Mouse (Mus musculus): Measurements from ENCODE around the gene Neurl2. TPM values are rescaled to one million over a fixed set of nuclear protein-coding genes. Genes with fewer than 3 reads are reported as not detected.
"Not testable (repeated sequence)": the region's sequence is repeated elsewhere in the genome, so short reads cannot be mapped to it uniquely, and the experiment has no call there.

Neurl2 gene
- polyA plus RNA-seq, 1 experiment from 2014 or later = 8.3 TPM

DNA sequence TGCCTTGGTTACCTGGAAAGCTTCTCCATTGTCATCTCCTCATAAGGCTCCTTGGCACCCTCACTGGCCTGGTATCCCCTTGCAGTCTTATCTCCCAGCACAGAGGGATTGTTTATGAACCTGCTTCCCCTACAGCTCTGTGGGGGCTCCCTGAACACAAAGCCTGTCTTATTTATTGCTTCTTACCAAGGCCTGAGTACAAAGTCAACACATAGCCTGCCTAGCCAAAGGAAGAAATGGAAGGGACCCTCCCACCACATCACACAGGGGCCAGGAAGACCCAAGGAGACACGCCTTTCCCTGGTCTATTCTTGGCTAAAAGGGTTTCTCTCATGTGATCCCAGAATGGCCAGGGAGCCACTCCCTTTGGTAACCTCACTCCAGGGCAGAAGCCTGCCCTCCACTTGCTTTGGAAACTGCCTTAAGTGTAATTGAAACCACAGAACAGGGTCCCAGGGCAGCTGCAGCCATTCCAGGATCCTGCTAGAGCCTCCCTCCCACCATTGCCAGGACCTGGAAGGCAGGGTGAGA is 41.0 kb upstream of the Neurl2 start:
- WGBS = 35% methylated on average over 1 of the region's 1 CpGs
- peaks cover 10% of the 10 kb centered on the region; the same call in 1 of the 2 replicates for H3K4me1 ChIP-seq (ENCODE audit: control insufficient read depth, insufficient read depth, low read length)
- no peaks in the 10 kb centered on the region for H3K36me3 ChIP-seq (ENCODE audit: control insufficient read depth, insufficient read depth, low read length)
- no peak for ATAC-seq (ENCODE audit: insufficient number of reproducible peaks, insufficient read depth, low FRiP score, low read depth)
- peak overlapping the region; percentile 59; the same call in 1 of the 2 replicates for H3K27ac ChIP-seq (ENCODE audit: low read length)
- H3K27me3 ChIP-seq (ENCODE audit: control insufficient read depth, insufficient read depth, low read length) = no peaks in the 10 kb centered on the region
- no peak overlapping the region for H3K4me3 ChIP-seq (ENCODE audit: low read depth, low read length)
- no peak overlapping the region for H3K4me2 ChIP-seq (replicated peaks; ENCODE audit: low read depth, low read length)
- no peaks in the 10 kb centered on the region for H3K9me3 ChIP-seq (ENCODE audit: control insufficient read depth, low read depth, low read length)
- H3K9ac ChIP-seq (replicated peaks; ENCODE audit: low read depth, low read length) = no peak overlapping the region

DNA sequence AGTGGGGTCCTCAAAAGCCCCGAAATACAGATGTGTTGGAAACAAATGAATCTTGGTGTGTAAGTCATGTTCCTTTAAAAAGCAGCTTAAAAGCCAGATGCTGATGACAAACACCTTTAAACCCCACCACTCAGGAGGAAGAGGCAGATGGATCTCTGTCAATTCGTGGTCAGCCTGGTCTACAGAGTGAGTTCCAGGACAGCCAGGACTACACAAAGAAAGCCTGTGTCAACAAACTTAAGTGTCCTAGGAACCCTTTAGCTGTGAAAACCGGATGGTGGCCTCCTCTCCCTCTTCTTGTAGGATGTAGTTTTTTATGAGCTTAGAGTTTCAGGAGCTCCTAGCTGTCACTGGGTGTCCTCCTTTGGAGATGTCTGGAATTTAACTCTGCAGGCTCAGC is 40.4 kb upstream of the Neurl2 start:
- H3K9ac ChIP-seq (replicated peaks; ENCODE audit: low read depth, low read length) = no peak overlapping the region
- peaks cover 10% of the 10 kb centered on the region; the same call in 1 of the 2 replicates for H3K4me1 ChIP-seq (ENCODE audit: control insufficient read depth, insufficient read depth, low read length)
- no peak overlapping the region for H3K4me3 ChIP-seq (ENCODE audit: low read depth, low read length)
- H3K27ac ChIP-seq (ENCODE audit: low read length) = no peak overlapping the region
- H3K36me3 ChIP-seq (ENCODE audit: control insufficient read depth, insufficient read depth, low read length) = no peaks in the 10 kb centered on the region
- no peak overlapping the region for H3K4me2 ChIP-seq (replicated peaks; ENCODE audit: low read depth, low read length)
- H3K9me3 ChIP-seq (ENCODE audit: control insufficient read depth, low read depth, low read length) = no peaks in the 10 kb centered on the region
- no peaks in the 10 kb centered on the region for H3K27me3 ChIP-seq (ENCODE audit: control insufficient read depth, insufficient read depth, low read length)
- WGBS = 52% methylated on average over 3 of the region's 3 CpGs
- no peak for ATAC-seq (ENCODE audit: insufficient number of reproducible peaks, insufficient read depth, low FRiP score, low read depth)

GRCm38 (mm10) chr2:164871602-164872303 is 38.5 kb upstream of the Neurl2 start:
- ATAC-seq (ENCODE audit: insufficient number of reproducible peaks, insufficient read depth, low FRiP score, low read depth) = no peak
- H3K36me3 ChIP-seq (ENCODE audit: control insufficient read depth, insufficient read depth, low read length) = no peaks in the 10 kb centered on the region
- H3K4me1 ChIP-seq (ENCODE audit: control insufficient read depth, insufficient read depth, low read length) = peaks cover 7% of the 10 kb centered on the region; the same call in 1 of the 2 replicates
- no peaks in the 10 kb centered on the region for H3K27me3 ChIP-seq (ENCODE audit: control insufficient read depth, insufficient read depth, low read length)
- H3K4me2 ChIP-seq (replicated peaks; ENCODE audit: low read depth, low read length) = no peak overlapping the region
- H3K9me3 ChIP-seq (ENCODE audit: control insufficient read depth, low read depth, low read length) = no peaks in the 10 kb centered on the region
- no peak overlapping the region for H3K9ac ChIP-seq (replicated peaks; ENCODE audit: low read depth, low read length)
- no peak overlapping the region for H3K27ac ChIP-seq (ENCODE audit: low read length)
- 50% methylated on average over 6 of the region's 6 CpGs for WGBS
- H3K4me3 ChIP-seq (ENCODE audit: low read depth, low read length) = no peak overlapping the region

DNA sequence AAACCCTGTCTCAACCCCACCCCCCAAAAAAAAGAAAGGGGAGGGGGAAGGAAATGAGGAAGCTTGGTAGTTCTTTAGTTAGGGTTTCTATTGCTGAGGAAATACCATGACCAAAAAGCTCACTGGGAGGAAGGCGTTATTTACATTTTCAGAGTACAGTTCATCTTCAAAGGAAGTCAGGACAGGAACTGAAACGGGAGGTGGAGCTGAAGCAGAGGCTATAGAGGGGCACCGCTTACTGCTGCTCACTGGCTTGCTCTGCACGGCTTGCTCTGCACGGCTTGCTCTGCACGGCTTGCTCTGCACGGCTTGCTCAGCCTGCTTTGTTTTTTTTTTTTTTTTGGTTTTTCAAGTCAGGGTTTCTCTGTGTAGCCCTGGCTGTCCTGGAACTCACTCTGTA is 35.2 kb upstream of the Neurl2 start:
- ATAC-seq (ENCODE audit: insufficient number of reproducible peaks, insufficient read depth, low FRiP score, low read depth) = no peak
- Histone ChIP-seq H3K4me1 (ENCODE audit: control insufficient read depth, insufficient read depth, low read length) (peaks cover 4% of the 10 kb centered on the region; the same call in 1 of the 2 replicates), H3K36me3 (ENCODE audit: control insufficient read depth, insufficient read depth, low read length) (no peaks in the 10 kb centered on the region), H3K27me3 (ENCODE audit: control insufficient read depth, insufficient read depth, low read length) (no peaks in the 10 kb centered on the region), H3K4me3 (ENCODE audit: low read depth, low read length) (no peak overlapping the region), H3K27ac (ENCODE audit: low read length) (peak overlapping the region; percentile 15; the same call in 1 of the 2 replicates), H3K4me2 (replicated peaks; ENCODE audit: low read depth, low read length) (no peak overlapping the region), H3K9me3 (ENCODE audit: control insufficient read depth, low read depth, low read length) (no peaks in the 10 kb centered on the region), H3K9ac (replicated peaks; ENCODE audit: low read depth, low read length) (no peak overlapping the region)
- WGBS = 61% methylated on average over 7 of the region's 7 CpGs

DNA sequence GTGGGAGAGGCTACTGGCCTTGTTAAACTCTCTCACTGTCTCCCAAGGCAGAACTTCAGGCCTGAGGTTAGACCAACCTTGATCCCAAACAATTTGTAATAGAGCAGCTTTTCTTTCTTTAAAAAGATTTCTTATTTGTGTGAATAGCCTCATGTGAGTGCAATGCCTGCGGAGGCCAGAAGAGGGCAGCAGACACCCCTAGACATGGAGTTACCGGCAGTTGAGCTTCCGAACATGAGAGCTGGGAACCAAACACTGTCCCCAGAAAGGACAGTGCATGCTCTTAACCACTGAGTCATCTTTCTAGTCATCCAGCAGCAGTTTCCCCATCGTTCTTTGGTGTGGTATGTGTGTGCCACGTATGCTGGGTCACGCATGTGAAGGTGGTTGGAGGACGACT is 34.3 kb upstream of the Neurl2 start:
- Histone ChIP-seq H3K4me3 (ENCODE audit: low read depth, low read length) (no peak overlapping the region), H3K4me1 (ENCODE audit: control insufficient read depth, insufficient read depth, low read length) (peaks cover 4% of the 10 kb centered on the region; the same call in 1 of the 2 replicates), H3K36me3 (ENCODE audit: control insufficient read depth, insufficient read depth, low read length) (no peaks in the 10 kb centered on the region), H3K27ac (ENCODE audit: low read length) (peak overlapping the region; percentile 64; the same call in 1 of the 2 replicates), H3K9me3 (ENCODE audit: control insufficient read depth, low read depth, low read length) (no peaks in the 10 kb centered on the region), H3K27me3 (ENCODE audit: control insufficient read depth, insufficient read depth, low read length) (no peaks in the 10 kb centered on the region), H3K4me2 (replicated peaks; ENCODE audit: low read depth, low read length) (no peak overlapping the region), H3K9ac (replicated peaks; ENCODE audit: low read depth, low read length) (no peak overlapping the region)
- no peak for ATAC-seq (ENCODE audit: insufficient number of reproducible peaks, insufficient read depth, low FRiP score, low read depth)
- 93% methylated on average over 7 of the region's 7 CpGs for WGBS

DNA sequence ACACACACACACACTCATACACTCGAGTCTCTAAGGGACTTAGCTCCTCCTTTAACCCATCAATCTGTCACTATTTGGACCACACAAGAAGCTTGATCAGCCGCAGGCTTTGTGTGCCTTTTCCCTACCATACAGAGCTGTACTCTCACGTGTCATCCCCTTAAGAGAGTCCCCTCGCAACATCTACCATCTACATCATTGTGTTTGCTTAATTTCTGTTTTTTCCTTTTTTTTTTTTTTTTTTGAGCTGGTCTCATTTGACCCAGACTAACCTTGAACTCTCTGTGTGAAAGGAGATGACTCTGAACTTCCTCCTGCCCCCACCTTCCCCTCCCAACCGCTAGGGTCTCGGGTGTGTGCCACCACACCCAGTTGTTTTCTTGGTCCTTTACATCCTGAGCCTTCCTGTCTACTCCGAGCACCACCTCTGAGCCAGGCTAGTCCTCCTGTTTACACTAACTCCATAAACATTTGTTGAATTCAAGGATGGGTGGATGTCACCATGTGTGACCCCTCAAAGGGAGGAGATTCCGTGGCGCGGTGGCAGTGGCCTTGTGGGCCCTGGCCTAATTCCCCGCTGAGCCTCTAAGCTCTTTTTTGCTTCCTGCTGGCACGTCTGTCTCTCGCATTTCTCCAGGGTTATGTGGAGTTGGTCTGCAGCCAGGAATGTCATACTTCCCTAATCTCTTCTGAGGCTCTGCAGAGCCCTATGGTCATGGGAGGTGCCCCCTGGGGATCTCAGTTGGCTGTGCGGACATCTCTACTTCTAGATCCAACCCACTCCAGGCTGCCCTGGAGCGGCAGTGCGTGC is 33.7 kb upstream of the Neurl2 start:
- H3K36me3 ChIP-seq (ENCODE audit: control insufficient read depth, insufficient read depth, low read length) = no peaks in the 10 kb centered on the region
- ATAC-seq (ENCODE audit: insufficient number of reproducible peaks, insufficient read depth, low FRiP score, low read depth) = peak; percentile 60; the same call in 1 of the 2 replicates
- peak overlapping the region; percentile 64; the same call in 1 of the 2 replicates for H3K27ac ChIP-seq (ENCODE audit: low read length)
- peaks cover 4% of the 10 kb centered on the region; the same call in 1 of the 2 replicates for H3K4me1 ChIP-seq (ENCODE audit: control insufficient read depth, insufficient read depth, low read length)
- H3K9me3 ChIP-seq (ENCODE audit: control insufficient read depth, low read depth, low read length) = no peaks in the 10 kb centered on the region
- WGBS = 26% methylated on average over 16 of the region's 16 CpGs
- H3K27me3 ChIP-seq (ENCODE audit: control insufficient read depth, insufficient read depth, low read length) = no peaks in the 10 kb centered on the region
- no peak overlapping the region for H3K4me3 ChIP-seq (ENCODE audit: low read depth, low read length)
- H3K9ac ChIP-seq (replicated peaks; ENCODE audit: low read depth, low read length) = no peak overlapping the region
- H3K4me2 ChIP-seq (replicated peaks; ENCODE audit: low read depth, low read length) = no peak overlapping the region

- H3K27me3 ChIP-seq (ENCODE audit: control insufficient read depth, insufficient read depth, low read length) = no peaks in the 10 kb centered on the region
- no peak overlapping the region for H3K27ac ChIP-seq (ENCODE audit: low read length)
- 66% methylated on average over 4 of the region's 4 CpGs for WGBS
- H3K4me3 ChIP-seq (ENCODE audit: low read depth, low read length) = no peak overlapping the region
- no peaks in the 10 kb centered on the region for H3K9me3 ChIP-seq (ENCODE audit: control insufficient read depth, low read depth, low read length)
- H3K4me1 ChIP-seq (ENCODE audit: control insufficient read depth, insufficient read depth, low read length) = peaks cover 4% of the 10 kb centered on the region; the same call in 1 of the 2 replicates
- H3K4me2 ChIP-seq (replicated peaks; ENCODE audit: low read depth, low read length) = no peak overlapping the region
- H3K9ac ChIP-seq (replicated peaks; ENCODE audit: low read depth, low read length) = no peak overlapping the region
- ATAC-seq (ENCODE audit: insufficient number of reproducible peaks, insufficient read depth, low FRiP score, low read depth) = no peak
- H3K36me3 ChIP-seq (ENCODE audit: control insufficient read depth, insufficient read depth, low read length) = no peaks in the 10 kb centered on the region
These were observed 31.3 kb upstream of the Neurl2 start for GRCm38 (mm10) chr2:164864593-164864992.

DNA sequence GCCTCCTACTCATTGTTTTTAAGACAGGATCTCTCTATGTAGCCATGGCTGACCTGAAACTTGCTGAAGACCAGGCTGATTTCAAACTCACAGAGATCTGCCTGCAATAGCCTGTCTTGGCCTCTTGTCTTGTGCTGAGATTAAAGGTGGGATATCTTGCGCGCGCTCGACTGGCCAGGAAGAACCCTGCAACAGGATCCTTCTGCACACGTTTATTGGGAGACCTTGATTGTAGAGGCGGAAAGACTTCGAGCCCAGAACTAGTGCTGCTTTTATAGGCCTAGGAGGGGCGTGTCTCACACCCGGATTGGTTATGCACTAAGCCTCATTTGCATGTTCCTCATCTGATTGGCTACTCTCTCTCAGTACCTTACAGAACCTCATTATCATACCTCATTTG is 30.2 kb upstream of the Neurl2 start:
- not testable (repeated sequence) for H3K9ac ChIP-seq (replicated peaks; ENCODE audit: low read depth, low read length); H3K9me3 ChIP-seq (ENCODE audit: control insufficient read depth, low read depth, low read length); ATAC-seq (ENCODE audit: insufficient number of reproducible peaks, insufficient read depth, low FRiP score, low read depth); H3K4me3 ChIP-seq (ENCODE audit: low read depth, low read length); H3K27ac ChIP-seq (ENCODE audit: low read length); H3K36me3 ChIP-seq (ENCODE audit: control insufficient read depth, insufficient read depth, low read length); H3K4me2 ChIP-seq (replicated peaks; ENCODE audit: low read depth, low read length); H3K4me1 ChIP-seq (ENCODE audit: control insufficient read depth, insufficient read depth, low read length); H3K27me3 ChIP-seq (ENCODE audit: control insufficient read depth, insufficient read depth, low read length)
- WGBS = 93% methylated on average over 8 of the region's 9 CpGs
